Mouse (Mus musculus) megakaryocyte, embryonic 14.5 days (primary cell): ENCODE data around the gene Gm12166.

Experiments used
- FLI1 ChIP-seq: IDR thresholded peaks from 2 replicates; pipeline ENCODE4 v1.6.1; 2012; ENCODE audit warnings: low read length, inconsistent platforms, mixed read lengths
- GATA1 ChIP-seq: IDR thresholded peaks from 3 replicates; pipeline ENCODE4 v1.6.1; 2012; ENCODE audit warnings: mixed read lengths, low read length, inconsistent platforms, borderline replicate concordance

DNA sequence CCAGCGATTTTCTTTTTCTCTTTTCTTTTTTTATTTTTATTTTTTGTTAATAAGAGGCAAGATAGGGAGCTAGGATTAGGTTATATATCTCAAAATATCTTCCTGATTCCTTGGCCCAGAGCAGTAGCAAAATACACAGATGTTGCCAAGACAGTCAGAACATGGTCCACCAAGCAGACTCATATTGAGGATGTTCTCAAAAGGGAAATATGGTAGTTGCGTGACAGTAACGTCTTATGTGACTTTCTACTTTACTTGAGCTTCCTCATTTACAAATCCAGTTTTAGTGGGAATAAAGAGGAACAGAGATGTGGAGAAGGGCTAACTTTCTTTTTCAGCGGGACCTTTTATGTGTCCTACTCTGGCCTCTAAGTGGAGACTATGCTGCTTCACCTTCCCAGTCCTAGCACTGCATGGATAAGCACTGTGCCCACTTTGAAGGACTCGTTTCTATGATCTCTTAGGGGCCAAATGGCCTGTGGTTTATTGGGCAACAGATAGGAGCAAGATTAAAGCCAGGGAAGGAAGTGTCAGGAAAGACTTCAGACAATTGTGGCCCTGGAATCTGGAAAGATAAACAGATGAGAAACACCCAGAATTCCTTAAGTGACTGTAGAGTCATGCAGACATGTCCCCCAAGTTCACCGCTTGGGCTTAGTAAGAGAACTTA lies 9.8 kb upstream of the Gm12166 start:
- TF ChIP-seq FLI1 (no peak), GATA1 (no peak)
